Mouse (Mus musculus) frontal cortex, postnatal 25 days (tissue): ENCODE results near the gene Arl5c.
"Not testable (repeated sequence)": the region's sequence is repeated elsewhere in the genome, so short reads cannot be mapped to it uniquely, and the experiment has no call there.

Experiments used
- DNase-seq, 2 experiments: peaks; one replicate each; pipeline ENCODE4 v3.0.0; 2022; ENCODE audit warnings: low spot score in 2 of 2

The Arl5c gene

DNA sequence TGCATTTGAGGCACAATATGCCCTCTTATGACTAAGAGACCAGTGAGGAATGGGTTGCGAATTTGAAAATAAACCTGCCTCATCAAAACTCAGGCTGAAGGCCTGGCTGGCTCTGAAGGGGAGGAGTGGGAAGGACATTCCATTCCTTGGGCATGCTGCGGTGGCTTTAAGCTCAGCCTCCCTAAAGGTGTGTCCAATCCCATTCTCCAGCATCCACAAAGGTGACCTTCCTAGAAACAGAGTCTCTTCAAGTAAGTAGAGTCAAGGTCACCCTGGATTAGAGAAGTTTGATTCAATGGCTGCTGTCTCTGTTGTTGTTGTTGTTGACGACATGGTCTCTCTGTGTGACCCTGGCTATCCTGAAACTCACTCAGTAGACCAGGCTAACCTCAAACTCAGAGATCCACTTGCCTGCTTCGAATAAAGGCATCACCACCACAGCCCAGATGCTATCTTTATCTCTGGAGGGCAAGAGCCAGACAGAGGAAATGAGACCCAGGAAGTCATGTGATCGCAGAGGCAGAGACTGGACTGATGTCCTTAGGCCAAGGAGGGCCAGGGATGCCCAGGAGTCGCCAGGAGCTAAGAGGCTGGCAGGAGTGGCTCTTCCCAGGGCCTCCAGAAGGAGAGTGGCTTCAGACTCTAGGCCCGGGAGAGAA, 37.2 kb downstream of the Arl5c start:
- DNase-seq, result no peak

DNA sequence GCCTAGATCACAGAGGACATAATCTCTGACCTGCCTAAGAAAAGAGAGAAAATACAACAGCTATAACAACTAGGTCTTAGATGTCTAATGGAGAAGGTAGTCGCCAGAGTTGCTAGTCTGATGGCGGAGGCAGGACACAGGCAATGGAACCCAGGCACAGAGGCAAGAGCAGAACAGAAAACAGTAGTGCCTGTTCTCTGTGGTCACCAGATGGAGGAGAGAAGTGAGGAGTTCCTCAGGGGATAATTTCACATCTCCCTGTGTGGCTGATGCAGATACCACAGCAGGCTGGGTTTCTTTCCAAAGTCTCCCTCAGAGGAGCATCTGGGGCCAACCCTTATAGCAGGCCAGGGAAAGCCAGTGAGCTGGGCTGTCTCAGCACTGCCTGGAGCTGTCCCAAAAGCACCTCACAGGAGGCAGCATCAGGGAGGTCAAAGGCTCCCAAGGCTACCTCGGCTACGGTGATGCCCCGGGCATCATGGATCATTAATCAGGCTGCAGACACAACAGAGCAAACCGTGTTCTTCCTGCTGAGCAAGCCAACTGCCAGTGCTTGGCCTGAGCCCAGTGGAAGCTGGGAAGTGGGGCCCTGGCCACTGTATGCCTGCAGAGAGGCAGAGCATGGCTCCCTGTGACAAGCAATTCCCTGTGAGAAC, 38.9 kb downstream of the Arl5c start:
- no peak for DNase-seq

DNA sequence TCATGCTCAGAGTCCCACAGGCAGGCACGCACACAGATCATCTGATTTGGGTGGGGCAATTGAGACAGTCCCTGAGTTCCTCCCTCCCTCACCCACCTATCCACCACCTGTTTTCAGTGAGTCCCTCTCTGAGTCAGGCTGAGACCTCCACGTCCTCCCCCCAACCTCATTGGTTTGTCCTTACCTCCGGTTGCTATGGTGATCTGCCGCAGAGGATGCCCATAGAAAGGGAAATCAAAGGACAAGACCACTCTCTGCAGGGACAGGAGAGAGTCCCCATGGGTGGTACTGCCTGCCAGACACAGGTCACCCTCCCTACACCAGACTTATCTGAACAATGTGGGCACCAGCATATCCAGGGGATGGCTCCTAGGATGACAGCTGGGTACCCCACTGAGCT, 40.1 kb downstream of the Arl5c start:
- DNase-seq, result no peak

GRCm38 (mm10) chr11:97955146-97955902, 40.7 kb downstream of the Arl5c start:
- no peak for DNase-seq

DNA sequence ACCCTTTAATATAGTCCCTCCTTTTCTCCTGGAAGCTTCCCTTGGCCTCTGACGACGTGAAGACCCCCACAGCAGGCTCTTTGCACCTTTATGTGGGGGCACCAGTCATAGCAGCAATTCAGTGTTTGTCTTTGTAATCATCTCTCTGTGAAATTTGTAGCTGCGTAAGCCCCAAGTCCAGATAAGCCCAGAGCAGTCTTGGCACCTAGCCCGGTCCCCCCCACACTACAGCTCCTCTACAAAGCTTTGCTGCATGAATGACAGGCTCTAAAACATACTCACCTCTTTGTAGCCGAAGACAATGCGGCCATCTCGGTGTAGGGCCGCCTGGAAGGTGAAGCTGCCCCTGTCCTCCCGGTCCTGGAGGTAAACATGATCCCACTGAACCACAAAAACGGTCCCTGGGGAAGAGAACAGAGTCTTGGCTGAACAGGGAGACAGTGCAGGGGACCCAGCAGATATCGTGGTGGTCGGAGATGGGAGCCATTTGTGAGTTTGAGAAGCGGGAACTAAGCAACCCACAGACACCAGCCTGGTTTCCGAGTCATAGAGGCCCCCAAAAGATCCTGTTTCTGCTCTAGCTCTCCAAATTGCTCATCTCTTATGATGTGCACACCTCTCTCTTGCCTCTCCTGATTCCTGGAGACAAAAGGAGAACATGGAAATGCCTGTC, 41.4 kb downstream of the Arl5c start:
- no peak for DNase-seq

- DNase-seq, result no peak
Observed at GRCm38 (mm10) chr11:97953939-97954275, 42.1 kb downstream of the Arl5c start.

GRCm38 (mm10) chr11:97953179-97953938, 42.6 kb downstream of the Arl5c start:
- no peak for DNase-seq

DNA sequence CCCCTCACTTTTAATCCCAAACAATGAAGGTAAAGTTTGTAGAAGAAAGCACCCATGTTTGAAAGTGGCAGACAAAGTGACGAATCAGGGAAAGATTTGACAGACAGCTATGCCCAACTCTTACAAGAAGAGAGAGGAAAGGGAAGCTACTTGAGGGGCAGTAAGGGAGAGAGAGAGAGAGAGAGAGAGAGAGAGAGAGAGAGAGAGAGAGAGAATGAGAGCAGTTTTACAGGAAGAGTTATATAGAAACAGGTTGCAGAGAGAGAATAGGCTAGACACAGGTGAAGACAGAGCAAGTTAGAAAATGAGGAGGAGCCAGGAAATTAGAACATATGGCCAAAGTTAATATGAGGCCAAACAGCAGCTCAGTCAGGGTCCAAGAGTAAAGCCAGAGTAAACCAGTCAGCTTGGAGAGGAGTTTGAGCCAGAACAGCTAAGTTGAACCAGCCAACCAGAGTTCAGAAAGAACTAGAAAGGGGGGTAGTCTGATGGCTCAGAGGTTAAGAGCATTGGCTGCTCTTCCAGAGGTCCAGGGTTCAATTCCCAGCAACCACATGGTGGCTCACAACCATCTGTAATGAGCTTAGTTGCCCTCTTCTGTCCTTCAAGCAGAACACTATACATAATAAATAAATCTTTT, 43.5 kb downstream of the Arl5c start:
- no peak for DNase-seq

GRCm38 (mm10) chr11:97949703-97950475, 46.1 kb downstream of the Arl5c start:
- no peak for DNase-seq

DNA sequence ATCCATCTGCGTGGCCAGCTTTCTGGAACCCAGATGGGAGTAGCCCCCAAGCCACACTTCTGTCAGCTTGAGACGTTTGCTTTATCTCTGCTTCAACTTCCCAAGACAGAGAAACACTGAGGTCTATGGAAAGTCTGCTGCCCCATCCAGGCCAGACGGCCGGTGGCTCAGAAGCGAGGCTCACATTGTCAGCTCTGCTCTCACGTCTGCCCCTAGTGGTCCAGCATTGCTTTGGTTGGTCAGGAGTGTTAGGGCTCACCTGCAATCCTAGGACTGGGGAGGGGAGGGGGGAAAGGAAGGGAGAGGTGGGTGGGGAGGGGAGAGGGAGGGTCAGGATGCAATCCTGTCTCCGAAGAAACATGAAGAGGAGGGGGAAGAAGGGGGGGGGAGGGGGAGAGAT, 48.6 kb downstream of the Arl5c start:
- DNase-seq, result no peak

GRCm38 (mm10) chr11:97945738-97946289, 50.2 kb downstream of the Arl5c start:
- not testable (repeated sequence) for DNase-seq

GRCm38 (mm10) chr11:97945031-97945430, 51.0 kb downstream of the Arl5c start:
- DNase-seq, result no peak

- DNase-seq, result no peak
Observed at GRCm38 (mm10) chr11:97943256-97943655, 52.7 kb downstream of the Arl5c start.

GRCm38 (mm10) chr11:97942420-97943111, 53.4 kb downstream of the Arl5c start:
- DNase-seq, result no peak
